Mouse (Mus musculus) right cerebral cortex, adult 18-20 months (tissue): ENCODE results near the gene Ccin.
A peak's percentile ranks its signal among the peaks of the same experiment; 100 is the strongest.

Experiments used
- DNase-seq: peaks from one replicate; pipeline ENCODE4 v3.0.0; 2022; ENCODE audit warnings: mixed read lengths

The Ccin gene

DNA sequence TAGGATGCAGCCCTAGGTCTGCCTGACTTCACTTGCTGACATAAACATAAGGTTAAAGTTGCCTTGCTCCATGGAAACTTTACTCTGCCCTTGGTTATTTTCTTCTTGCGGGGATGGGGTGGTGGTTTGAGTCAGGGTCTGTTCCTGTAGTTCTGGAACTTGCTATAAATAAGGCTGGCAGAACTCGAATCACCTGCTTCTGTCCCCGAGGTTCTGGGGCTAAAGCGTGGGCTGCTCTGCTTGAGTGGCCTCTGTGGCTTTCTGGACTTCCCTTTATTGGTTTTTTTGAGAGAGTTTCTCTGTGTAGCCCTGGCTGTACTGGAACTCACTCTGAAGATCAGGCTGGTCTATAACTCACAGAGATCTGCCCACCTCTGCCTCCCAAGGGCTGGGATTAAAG lies 32.8 kb downstream of the Ccin start:
- no peak for DNase-seq

- DNase-seq: no peak
These were observed 33.5 kb downstream of the Ccin start for GRCm38 (mm10) chr4:44016791-44017190.

DNA sequence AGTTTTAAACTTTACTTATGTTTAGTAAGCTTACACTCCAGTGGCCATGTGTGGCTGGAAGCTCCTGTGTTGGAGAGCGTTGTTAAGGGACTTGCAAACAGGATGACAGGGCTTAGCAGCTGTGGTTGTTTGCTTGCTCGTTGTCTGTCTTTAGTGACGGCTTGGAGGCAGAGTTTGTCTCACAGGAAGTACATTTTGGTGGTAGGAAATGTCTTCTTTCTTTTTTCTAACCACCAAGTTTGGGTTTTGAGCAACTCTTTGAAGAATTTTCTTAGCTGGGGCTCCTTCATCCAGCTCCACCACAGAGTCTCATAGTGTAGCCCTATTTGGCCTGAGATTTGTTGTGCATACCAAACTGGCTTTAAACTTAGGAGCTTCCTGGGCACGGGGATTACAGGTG lies 39.0 kb downstream of the Ccin start:
- DNase-seq: no peak

GRCm38 (mm10) chr4:44022766-44023165 lies 39.5 kb downstream of the Ccin start:
- DNase-seq: no peak

GRCm38 (mm10) chr4:44023681-44024080 lies 40.4 kb downstream of the Ccin start:
- DNase-seq: no peak

GRCm38 (mm10) chr4:44024241-44024640 lies 41.0 kb downstream of the Ccin start:
- no peak for DNase-seq

DNA sequence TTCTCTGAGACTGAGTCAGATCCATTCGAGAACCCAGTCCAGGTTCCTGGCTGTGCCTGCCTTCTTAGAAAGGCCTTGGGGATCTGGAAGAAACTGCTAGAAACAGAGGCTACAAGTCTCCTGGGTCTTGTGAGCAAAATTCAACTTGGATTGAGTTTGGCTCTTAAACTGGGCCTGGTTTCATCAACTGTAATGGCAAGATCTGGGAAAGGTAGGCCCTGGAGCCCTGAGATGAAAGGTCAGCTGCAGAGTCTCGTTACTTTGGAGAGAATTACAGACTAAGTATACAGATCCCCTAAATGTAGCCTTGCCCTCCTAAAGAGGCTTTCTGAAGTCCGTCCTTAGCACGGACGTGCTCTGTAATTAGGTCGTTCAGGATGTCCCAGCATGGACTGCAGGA lies 42.3 kb downstream of the Ccin start:
- no peak for DNase-seq

DNA sequence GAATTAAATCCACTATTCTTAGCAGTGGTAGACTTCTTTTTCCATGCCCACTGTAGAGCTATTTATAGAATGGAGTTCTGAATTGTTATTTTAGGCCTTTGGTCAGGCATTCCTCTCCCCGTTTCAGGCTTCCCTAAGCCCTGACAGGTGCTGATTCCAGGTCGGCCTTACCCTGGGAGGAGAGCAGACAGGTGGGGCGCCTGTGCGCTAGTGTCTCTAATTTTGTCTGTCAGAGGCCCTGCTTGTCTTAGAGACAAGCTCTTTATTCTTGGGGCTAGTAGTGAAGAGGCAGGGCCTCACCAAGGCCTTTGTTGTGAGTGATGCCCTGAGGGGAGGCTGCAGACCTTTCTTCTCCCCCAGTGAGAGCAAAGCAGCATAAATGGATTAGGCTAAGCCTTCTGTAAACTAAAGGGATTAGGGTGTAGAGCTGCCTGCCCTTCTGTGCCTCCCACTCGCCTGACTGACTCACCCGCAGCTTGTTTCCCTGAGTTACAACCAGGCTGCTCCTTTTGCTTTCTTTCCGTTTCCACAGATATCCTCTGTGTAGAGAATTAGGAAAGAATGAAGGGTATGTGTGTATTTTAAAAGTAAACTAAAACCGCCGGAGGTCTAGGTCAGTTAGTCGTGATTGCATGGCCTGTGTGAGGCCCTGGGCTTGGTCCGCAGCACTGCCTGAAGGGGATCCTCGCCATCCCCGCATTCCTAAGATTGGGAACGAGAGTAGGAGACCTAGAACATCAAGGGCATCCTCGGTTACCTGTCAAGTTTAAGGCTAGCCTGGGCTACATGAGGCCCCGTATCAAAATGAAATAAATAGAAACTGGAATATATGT lies 45.2 kb downstream of the Ccin start:
- peak; percentile 80 for DNase-seq

DNA sequence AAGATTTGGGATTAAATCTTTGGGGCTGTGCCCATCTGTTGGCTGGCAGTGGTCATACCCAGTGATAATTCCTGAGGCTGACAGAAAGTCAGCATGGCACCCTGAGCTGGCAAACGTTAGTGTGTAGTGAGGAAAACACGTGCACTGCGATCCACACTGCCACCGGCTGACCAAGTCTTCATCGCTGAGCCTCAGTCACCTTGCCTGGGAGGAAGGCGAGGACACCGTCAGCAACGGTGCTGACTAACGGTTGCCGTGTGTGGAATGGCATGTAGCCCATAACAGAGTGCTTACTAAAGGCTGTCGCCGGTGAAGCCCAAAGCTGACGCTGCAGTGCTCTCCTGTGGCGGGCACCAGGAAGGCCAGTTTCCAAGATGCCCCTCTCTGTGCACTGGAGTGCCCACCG lies 46.4 kb downstream of the Ccin start:
- DNase-seq: peak; percentile 30

DNA sequence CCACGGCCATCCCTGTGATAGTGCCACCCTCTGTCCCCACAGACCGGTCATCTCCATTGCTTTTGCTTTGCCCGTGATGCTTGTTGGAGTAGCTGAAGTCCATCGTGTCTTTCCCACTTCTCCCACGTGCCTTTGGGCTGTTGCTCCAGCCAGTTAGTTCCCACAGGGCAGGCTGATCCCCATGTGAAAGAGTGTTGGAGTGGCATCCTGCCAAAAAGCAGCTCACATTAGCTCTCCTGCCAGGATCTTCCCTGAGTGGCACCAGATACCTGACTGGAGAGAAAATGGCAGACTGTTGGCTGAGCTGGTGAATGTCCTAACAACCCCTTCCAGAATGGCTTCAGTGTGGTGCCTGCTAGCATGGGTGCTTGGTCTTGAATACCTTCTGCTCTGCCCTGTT lies 48.2 kb downstream of the Ccin start:
- DNase-seq: peak; percentile 27
